Mouse (Mus musculus) erythroblast, adult 5-6 weeks (primary cell): ENCODE data around the gene Cdc14a. TPM values are rescaled to one million over a fixed set of nuclear protein-coding genes. Genes with fewer than 3 reads are reported as not detected.

ENCODE experiments used
- ATAC-seq: replicated peaks from 2 replicates; pipeline ENCODE4 v1.8.0; 2016; ENCODE audit warnings: moderate number of reproducible peaks, mild to moderate bottlenecking, moderate TSS enrichment, inconsistent platforms; ENCODE audit not compliant: poor library complexity, low FRiP score, severe bottlenecking
- total RNA-seq, 2 experiments: library from RNA; stranded (forward) in 1 of 2; stranded (reverse) in 1 of 2; fragments of 150-400 nt in 1 of 2; fragments of 200-764, 138-1000 nt in 1 of 2; gene quantifications; 2 replicates each; pipeline versions ENCODE4 v1.2.3 to v1.2.4; 2015 to 2017; ENCODE audit warnings: low replicate concordance in 2 of 2

Cdc14a gene
- total RNA-seq, 2 experiments from 2014 or later: 16.9 to 18.0 TPM

GRCm38 (mm10) chr3:116421121-116421520, 2.7 kb downstream of the Cdc14a start:
- no peak for ATAC-seq

DNA sequence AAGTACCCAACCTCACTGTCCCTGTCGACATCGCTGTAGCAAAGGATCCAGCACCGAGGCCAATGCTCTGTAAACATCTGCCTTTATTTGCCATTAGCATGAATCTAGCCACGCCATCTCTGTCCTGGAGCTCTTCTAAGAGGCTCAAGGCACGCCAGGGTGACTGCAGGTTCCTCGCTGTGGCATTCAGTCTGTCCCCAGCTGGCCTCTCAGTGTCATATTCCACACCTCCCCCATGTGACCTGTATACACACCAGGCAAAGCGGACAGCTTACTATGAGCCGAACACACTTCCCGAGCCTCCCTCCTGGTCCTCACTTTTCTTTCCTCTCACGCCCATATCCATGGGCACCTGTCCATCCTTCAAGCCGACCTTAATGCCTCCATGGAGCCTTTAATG, 4.0 kb downstream of the Cdc14a start:
- no peak for ATAC-seq

DNA sequence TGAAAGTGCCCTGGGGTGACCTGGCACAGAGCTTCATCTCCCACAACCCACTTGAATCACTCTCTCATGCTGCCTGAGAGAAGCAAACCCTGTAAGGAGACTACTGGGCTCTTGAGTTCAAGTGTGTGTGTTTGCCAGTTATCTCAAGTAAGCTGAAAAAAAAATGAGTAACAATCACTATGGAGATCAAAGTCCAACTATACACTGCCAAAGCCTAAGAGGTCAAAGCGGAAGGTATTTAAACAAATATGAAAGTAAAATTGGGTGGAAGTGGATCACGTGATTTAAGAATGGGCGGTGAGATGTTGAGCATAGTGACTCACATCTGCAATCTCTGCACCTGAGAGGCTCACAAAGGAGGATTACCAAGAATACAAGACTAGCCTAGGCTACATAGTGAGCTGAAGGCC, 9.4 kb downstream of the Cdc14a start:
- no peak for ATAC-seq

DNA sequence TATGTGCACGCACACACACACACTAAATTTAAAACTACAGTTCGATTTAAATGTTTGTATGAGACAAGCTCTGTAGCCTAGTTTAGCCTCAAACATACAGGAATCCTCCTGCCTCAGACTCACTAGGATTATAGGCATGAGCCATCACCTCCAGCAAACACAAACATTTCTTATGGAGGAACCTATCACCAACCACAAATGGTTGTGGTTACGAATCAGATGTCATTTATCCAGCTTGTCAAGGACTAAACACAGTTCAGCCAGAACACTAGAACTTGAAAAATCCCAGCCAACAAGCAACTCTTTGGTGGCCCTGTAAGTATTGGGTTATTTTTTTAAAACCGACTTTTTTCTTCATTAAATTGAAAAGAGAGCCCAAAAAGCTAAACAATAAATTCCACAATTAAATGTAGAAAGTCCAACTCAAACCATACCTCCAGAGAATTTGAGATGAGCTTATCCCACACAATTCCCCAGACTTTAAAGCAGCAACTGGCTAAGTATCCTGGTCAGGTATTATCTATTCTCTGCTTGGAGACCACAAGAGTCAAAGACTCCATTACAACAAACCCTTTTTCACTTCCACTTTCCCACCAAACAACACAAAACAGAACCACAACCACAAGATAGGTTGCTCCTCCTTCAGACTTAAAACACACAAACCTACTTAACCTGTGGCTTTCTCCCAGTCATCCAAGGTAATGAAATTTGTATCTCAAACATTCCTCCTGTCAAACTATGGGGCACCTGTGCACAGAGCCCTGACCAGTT, 10.7 kb downstream of the Cdc14a start:
- ATAC-seq: no peak

GRCm38 (mm10) chr3:116410051-116410450, 13.8 kb downstream of the Cdc14a start:
- no peak for ATAC-seq

DNA sequence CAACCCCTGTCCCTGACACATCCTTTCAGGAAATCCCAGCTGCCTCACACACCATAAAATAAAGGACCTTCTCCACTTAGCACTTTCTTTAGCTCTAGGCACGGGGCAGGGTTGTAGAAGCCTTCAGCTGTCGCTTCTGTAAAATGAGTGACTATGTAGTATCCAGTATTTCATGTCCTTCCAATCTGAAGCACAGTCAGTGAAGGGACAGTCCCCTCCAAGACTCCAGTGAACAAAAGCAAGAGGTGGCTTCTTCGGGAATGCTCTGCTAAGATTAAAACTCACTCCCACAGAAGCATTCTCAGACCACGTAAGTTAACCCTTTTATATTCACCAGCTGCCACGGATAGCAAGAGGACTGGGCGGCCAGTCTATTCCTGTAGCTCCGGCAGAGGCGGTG, 14.3 kb downstream of the Cdc14a start:
- no peak for ATAC-seq

- no peak for ATAC-seq
Observed at GRCm38 (mm10) chr3:116408856-116409255, 15.0 kb downstream of the Cdc14a start.

GRCm38 (mm10) chr3:116405516-116405915, 18.3 kb downstream of the Cdc14a start:
- no peak for ATAC-seq

GRCm38 (mm10) chr3:116401436-116401835, 22.4 kb downstream of the Cdc14a start:
- ATAC-seq: no peak

- no peak for ATAC-seq
Observed at GRCm38 (mm10) chr3:116399349-116400090, 24.3 kb downstream of the Cdc14a start.

DNA sequence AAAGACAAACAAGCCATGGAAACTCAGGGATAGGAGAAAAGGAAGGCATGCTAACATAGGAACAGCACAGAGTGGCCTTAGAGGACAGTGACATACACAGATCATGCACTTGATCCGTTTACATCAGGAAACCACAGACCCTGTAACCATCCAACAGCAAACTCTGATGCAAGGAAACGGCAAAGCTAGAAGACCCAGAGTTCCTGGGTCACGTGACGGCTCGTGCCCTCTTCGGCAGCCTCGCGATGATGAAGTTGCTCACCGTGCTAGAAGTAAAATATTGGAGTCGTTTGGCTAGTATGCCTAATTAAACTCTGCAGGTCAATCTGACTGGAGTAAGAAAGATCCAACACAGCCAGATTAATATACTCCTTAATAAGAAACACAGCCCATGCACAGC, 25.3 kb downstream of the Cdc14a start:
- peak; percentile 62 for ATAC-seq

- ATAC-seq: no peak
Observed at GRCm38 (mm10) chr3:116397976-116398375, 25.9 kb downstream of the Cdc14a start.

DNA sequence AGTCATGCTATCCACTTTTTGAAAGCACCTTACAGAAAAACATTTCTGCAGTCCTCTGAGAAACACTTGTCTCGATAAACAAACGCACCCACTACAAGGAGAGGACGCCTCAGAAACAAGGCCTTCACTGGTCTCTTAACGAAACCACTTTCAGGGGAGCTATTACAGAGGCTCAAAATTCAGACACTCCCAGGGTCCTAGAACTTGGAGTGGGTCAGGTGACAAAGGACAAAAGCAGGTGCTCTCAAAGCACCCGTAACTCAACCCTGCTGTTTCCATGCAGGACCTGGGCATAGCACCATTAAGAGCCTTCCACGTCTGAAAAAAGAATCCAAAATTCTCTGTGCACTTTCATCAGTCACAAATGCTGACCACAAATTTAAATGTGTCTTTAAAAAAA, 26.5 kb downstream of the Cdc14a start:
- no peak for ATAC-seq

GRCm38 (mm10) chr3:116396571-116396970, 27.3 kb downstream of the Cdc14a start:
- no peak for ATAC-seq

GRCm38 (mm10) chr3:116394885-116395390, 28.9 kb downstream of the Cdc14a start:
- ATAC-seq: no peak

GRCm38 (mm10) chr3:116391399-116391798, 32.4 kb downstream of the Cdc14a start:
- ATAC-seq: no peak

- ATAC-seq: peak; percentile 33
Observed at GRCm38 (mm10) chr3:116389500-116390470, 34.0 kb downstream of the Cdc14a start.

DNA sequence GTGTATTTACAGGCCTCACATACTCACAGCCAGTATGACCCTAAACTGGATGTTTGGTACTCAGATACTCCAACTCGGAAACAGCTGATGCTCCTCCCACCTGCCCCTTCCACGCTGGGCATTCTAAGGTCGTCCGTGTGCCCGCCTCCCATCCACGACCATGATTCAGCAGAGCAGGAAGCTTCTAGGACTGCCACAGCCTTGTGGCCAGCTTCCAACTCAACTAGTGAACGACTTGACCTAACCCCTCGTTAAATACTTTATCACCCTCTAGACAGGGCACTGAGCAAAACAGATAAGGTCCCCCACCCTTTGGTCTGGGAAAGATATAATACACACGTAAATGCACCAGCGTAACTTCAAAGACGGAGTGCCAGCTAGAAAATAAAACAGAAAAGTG, 35.0 kb downstream of the Cdc14a start:
- ATAC-seq: peak; percentile 89

GRCm38 (mm10) chr3:116386886-116387285, 36.9 kb downstream of the Cdc14a start:
- 0 out of 2 replicates have a peak, but pooled peaks have one; percentile 16 for ATAC-seq

- no peak for ATAC-seq
Observed at GRCm38 (mm10) chr3:116386342-116386741, 37.5 kb downstream of the Cdc14a start.
